Mouse (Mus musculus) liver (tissue): ENCODE data around the gene Clec2e.
A peak's percentile ranks its signal among the peaks of the same experiment; 100 is the strongest.
"Not testable (repeated sequence)": the region's sequence is repeated elsewhere in the genome, so short reads cannot be mapped to it uniquely, and the experiment has no call there.

Experiments
- DNase-seq: peaks from one replicate; pipeline ENCODE4 v3.0.0-alpha.2; 2020; ENCODE audit warnings: mixed read lengths

Gene Clec2e

GRCm38 (mm10) chr6:129100794-129101193 lies at the start of gene Clec2e:
Gene Clec2e, minus strand, starts transcription at chr6:129100913.
- DNase-seq: not testable (repeated sequence)

DNA sequence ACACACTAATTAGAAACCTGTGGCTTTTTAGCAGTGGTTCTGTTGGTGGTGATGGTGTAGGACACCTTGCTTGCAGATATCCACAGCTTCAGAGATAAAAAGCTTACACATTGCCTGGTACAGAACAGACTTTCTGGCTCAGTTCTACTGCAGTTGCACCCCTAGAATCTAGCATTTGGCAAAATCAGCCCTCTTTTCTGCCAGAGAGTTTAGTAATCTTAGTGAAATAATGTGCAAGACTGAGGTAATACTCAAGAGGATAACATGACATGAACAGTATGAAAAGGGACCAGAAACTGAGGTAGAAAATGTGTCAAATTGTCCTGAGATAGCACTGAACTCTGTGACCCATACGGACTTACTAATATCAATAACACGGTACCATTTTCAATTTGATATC lies 46.1 kb upstream of the Clec2e start:
- no peak for DNase-seq

GRCm38 (mm10) chr6:129132604-129133341 lies 32.1 kb upstream of the Clec2e start:
- no peak for DNase-seq

DNA sequence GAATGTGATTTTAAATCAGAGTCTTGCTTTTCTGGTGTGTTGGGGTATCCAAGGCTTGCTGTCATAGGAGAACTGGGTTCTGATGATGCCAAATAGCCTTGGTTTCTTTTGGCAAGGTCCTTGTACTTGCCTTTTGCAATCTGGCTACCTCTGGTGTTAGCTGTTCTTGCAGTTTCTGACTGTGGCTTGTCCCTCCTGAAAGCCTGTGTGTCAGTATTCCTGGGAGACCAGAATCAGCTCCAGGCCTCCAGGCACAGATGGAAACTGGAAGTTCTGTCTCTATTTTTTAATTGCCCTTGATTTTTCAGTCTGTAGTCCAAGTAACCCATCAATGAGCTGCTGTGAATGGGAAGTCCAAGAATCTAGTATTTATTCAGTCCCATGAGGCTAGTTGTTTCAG lies 26.1 kb upstream of the Clec2e start:
- DNase-seq: no peak

DNA sequence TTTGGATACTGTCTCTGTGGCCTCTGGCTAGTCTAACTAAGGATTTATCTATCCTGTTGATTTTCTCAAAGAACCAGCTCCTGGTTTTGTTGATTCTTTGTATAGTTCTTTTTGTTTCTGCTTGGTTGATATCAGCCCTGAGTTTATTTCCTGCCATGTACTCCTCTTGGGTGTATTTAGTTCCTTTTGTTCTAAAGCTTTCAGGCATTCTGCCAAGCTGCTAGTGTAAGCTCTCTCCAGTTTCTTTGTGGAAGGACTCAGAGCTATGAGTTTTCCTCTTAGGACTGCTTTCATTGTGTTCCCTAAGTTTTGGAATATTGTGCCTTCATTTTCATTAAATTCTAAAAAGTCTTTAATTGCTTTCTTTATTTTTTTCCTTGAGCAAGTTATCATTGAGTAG lies 23.8 kb upstream of the Clec2e start:
- not testable (repeated sequence) for DNase-seq

DNA sequence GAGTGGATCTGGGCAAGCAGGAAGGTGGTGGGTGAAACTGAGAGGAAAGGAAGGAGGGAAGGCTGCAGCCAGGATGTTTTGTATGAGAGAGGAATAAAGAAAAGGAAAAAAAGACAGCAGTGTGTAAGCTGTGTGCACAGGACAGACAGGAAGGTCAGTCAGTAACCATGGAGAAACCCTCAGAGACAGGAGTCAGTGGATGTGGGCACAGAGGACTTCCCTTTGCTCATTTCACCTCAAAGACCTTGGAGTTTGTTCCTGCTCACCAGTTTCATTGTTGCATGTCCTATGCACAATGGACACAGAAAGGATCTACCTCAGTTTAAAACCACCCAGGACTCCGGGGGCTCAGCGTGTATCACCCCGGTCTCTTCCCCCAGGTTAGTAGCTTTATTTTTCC lies 15.5 kb upstream of the Clec2e start:
- DNase-seq: no peak

DNA sequence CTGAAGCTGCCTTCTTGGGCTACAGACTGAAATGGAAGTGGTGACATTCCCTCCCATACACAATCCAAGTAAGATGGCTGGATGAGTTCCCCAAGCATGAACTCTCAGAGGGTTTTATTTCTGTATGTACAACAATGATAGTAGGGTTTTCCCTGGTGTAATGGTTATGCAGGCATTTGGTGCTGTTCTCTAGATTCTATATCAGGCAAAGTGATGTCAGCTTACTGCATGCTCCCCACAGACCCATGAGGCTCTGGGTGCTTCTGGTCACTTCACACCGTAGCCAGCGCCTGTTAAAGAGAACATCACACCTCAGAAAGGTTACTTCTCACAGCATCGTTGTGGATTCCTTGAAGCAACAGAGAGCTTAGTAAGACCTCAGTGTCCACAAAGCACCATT lies 13.5 kb upstream of the Clec2e start:
- DNase-seq: not testable (repeated sequence)

DNA sequence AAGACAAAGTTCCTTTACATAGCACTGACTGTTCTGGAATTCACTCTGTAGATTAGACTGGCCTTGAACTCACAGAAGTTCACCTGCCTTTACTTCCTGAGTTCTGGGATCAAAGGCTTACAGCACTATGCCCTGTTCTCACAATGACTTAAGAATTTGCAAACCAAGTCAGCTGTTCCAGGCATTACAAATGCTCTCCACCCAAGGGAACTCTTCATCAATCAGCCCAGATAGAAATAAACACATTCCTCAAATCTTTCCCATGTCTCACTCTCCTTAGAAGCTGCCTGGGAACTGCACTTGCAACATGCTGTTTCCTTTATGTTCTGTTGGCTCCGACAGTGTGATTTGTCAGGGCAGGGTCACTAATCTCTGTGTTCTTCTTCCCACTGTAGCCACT lies 13.1 kb upstream of the Clec2e start:
- DNase-seq: no peak

DNA sequence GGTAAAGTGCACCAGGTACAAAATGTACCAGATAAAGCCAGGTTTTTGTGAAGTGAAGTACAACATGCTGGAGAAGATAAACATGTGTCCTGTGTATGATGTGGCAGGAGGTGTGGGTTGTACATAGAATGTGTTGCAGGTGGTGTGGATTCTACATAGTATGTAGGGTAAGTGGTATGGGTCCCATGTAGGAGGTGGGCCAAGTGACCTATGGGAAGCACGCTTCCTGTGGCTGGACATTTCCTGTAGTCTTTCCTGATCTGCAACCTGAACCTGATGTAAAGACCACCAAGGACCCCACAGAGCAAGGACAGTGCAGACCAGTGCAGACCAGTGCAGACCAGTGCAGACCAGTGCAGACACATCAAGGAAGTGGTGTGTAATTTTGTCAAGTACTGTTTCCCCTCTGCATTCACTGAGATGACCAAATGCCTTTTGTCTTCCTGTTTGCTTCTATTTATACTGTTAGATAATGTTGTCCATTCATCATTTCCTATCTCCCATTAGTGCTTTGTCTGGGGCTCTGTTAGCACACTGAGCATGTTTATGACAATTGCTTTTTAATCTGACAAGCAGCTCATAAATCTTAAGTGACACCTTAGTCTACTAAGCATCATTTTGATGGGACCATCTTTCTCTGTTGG lies 12.4 kb upstream of the Clec2e start:
- no peak for DNase-seq

- no peak for DNase-seq
These were observed 11.8 kb upstream of the Clec2e start for GRCm38 (mm10) chr6:129112526-129112925.

DNA sequence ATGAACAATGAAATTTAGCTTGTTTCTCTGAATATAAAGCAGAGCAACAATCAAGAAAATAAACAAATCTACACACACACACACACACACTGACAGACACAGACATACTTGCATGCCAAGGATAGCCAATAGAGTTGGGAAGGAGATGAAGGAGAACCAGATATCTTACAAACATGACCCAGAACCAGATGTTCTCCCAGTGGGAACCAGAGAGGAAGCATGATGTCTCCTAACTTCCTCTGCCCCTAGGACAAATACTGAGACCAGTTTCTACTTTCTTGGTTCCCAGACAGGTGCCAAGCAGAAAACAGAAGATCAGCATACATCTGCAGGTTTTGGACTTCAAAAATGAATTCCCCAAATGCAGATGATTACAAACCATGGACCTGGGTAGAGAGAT lies 7.2 kb upstream of the Clec2e start:
- no peak for DNase-seq

DNA sequence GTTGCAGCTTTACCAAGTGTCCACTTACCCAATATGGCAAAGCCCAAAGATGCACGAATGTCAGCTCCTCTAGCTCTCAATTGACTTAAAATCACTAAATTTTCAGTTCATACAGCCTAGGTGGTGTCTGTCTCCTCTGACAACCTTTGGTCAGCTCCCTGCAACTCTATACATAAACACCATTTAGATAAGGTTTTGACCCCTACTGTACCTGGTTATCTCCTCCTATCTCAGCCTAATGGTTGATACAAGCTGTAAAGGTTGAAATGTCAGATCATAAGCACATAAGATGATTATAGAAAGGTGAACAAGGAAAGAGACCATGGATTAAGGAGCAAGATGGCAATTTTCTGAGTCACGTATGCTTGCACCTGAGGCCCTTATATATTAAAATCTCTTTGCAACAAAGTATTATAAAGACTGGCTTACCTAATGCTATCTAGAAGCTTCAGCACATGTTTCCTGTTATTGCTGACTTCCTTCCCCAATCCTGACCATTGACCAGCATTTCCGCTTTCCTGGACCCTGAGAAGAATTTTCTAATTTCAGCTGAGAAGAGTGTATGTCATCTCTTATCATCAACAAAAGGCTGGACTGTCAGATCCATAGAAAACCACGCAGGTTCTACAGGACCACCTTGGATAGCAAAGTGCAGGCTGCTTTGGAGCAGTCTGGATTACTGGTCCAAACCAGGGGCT lies 2.3 kb upstream of the Clec2e start:
- no peak for DNase-seq

DNA sequence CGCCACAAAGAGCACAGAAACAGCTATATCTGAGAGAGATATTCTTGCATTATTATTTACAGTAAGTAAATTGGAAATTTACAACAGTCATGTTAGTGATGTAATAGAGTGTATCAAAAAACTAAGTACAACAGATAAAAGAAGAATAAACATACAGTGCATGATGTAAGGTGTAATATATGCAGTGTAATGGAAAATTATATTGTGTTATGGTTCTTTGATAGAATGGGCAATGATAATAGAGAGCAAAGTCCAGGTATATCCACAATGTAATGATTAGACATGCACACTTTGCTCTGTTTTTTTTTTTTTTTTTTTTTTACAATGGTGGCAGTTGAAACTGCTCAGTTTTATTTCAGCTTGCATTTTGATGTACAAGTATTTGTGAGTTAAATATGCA lies 891 bp upstream of the Clec2e start:
- no peak for DNase-seq

- no peak for DNase-seq
These were observed 2.8 kb downstream of the Clec2e start for GRCm38 (mm10) chr6:129097929-129098328.

GRCm38 (mm10) chr6:129095166-129095565 lies 5.5 kb downstream of the Clec2e start:
- DNase-seq: no peak

DNA sequence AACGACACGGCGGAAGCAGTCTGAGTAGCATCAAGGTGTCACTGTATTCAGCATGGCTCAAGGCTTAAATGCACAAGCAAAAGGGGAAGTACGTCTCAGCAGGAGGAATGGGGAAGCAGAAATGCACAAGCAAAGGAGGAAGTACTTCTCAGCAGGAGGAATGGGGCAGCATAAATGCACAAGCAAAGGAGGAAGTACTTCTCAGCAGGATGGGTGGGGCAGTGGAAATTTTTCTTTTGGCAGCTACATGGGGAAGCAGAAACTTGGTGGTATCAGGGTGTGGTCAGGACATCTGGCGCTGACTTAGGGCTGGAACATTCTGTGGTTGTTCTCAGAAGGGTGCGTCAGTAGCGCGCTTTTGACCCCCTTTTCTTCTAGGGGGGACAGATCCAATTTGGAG lies 12.1 kb downstream of the Clec2e start:
- not testable (repeated sequence) for DNase-seq

GRCm38 (mm10) chr6:129088161-129088560 lies 12.6 kb downstream of the Clec2e start:
- peak; percentile 5 for DNase-seq

GRCm38 (mm10) chr6:129086031-129086430 lies 14.7 kb downstream of the Clec2e start:
- DNase-seq: not testable (repeated sequence)

GRCm38 (mm10) chr6:129085098-129085497 lies 15.6 kb downstream of the Clec2e start:
- no peak for DNase-seq

DNA sequence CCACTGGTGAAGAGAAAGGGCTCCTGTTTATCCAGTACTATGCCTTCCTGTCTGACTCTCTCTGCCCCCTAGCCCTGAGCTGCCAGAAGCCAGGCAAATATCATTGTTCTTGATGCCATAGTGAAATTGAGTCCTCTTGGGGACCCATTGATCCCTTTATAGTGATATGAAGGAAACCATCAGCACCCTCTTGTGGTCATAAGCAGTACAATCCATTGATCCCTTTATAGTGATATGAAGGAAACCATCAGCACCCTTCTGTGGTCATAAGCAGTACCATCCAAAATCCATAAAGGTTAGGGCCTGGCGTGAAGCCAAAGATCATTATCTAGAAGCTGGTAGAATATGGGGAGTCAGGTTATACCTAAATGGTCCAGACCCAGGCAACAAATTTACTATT lies 33.7 kb downstream of the Clec2e start:
- DNase-seq: no peak

DNA sequence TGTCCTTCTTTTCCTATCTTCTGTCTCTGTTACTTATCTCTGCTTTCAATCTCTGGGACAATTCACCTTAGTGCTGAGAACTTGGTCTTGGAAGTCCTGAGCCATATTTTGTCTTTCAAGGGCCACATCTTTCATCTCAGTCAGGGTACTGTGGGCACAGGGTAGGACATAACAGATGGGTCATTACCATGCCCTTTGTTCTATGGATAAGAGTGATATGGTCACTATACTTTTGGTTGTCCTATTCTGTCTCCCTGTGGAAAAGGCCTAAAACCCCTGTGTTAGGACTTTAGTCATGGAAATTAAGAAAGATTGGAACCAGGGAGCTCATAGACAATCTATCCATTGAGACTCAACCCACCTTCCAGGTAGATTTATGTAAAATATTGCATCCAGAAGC lies 34.2 kb downstream of the Clec2e start:
- no peak for DNase-seq

DNA sequence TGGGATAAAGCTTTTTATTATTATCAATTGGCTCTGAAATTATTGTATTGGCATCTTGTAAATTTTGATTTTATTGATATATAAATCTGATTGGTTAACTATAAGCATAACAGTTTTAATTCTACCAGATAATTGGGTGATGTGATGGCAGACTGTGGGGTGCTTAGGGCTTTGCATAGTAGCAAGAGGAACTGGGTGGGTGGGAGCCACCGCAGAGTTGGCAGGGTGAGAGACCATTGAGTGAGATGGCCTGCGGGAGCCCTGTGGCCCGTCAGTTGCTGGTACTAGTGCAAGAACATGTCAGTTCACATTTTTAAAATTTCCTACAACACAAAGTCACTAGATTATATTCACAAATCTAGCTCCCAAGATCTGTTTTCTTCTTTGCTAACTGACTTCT lies 34.9 kb downstream of the Clec2e start:
- DNase-seq: no peak

DNA sequence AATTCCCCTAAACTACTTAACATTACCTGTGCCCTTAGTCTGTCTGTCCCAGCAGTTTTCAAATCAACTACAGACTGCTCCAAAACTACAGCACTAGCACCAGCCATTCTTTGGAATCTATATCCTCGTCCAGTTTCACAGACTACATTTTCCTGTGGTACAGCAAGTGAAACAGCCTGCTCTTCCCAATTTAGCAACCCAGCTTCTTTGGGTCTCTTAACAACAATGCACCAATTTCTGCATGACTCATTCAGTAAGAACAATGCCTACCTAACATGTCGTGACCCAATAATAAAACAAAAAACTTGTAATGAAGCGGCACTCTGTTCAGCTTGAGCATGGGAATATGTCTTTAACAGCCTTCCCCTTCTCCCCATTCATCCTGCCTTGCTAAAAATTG lies 35.3 kb downstream of the Clec2e start:
- no peak for DNase-seq

- DNase-seq: no peak
These were observed 42.7 kb downstream of the Clec2e start for GRCm38 (mm10) chr6:129058013-129058412.
